Mouse (Mus musculus) frontal cortex, adult (tissue): Measurements from ENCODE around the gene Gm10160.

ENCODE experiments used
- ATAC-seq: cut with Nextera tagmentation; 2 replicates; pipeline ENCODE4 v1.9.2; 2017; ENCODE audit warnings: mild to moderate bottlenecking, moderate library complexity, mixed read lengths; ENCODE audit not compliant: low TSS enrichment

Gm10160 gene

GRCm38 (mm10) chr7:81855694-81856093, at the start of gene Gm10160:
Gene Gm10160 (minus strand): TSS chr7:81855794.
- no peak for ATAC-seq

- ATAC-seq, result peak; percentile 77; the same call in 1 of the 2 replicates
Measured at GRCm38 (mm10) chr7:81904926-81905325, 49.3 kb upstream of the Gm10160 start.

- no peak for ATAC-seq
Measured at GRCm38 (mm10) chr7:81904094-81904493, 48.5 kb upstream of the Gm10160 start.

GRCm38 (mm10) chr7:81899361-81899760, 43.8 kb upstream of the Gm10160 start:
- no peak for ATAC-seq

DNA sequence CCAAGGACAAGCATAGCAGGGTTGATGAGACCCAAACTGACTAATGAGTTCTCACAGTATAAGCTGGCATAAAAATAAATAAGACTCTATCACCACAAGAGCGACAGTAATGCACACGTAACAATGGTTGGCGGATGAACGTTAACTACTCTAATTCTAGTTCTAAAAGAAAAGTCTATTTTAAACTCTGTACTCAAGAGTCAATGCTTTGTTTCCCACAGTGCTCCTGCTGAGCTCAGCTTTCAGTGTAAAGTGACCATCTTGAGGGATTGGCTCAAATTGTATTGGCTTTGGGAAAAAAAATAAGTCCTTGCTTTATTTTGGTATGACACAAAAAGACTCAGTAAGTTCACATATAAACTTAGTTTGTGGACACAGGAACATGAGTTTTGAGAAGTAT, 29.5 kb upstream of the Gm10160 start:
- no peak for ATAC-seq

DNA sequence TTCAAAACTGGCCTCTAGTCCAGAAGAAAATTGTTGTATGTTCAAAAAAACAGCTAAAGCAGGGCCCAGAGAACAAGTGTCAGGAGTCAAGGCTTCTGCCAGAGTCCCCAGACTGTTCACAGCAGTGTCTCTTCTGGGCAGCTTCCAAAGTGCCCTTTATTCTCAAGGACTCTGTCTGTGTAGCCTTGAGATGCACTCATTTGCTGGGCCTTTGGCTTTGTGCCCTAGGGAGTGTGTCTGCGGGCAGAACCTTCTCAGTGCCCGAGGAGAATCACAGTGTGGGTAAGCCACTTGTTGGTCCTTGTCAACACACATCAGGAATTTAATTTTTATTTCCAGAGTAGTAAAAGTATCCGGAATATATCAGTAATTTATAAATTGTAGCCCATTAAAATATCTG, 26.0 kb upstream of the Gm10160 start:
- ATAC-seq, result no peak

DNA sequence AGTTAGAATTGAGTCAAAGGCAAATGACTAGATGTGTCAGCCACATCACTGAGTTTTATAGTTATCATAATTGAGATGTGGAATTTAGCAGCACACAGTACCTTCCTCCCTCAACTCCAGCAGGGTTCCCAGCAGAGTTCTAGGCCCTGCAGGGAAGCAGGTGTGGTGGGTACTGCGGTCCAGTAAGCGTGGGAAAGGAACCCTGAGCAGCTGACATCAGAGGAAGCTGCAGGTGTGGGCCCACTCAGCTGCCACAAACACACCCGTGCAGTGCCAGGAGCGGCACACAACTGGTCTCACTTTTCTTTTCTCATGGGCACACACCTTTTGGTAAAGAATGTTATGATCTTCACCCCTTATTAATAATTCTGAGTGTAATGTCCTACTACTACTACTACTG, 25.2 kb upstream of the Gm10160 start:
- ATAC-seq, result no peak

DNA sequence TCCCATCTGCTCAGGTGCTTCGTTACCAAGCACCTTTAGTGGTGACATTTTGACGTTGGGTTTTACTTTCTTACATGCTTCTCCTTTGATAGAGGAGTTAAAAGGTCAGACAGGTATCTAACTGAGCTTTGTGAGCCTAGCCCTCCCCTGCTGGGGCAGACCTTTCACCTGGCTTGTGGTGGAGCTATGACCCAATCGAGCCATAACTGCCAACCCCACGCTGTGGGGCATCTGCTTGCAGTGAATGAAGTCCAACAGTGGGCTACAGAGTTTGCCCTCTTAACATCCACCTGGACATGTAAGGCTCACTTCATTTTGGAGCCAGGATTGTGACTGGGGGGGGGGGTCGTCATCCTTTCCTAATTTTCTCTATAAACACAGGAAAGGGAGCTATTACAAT, 24.7 kb upstream of the Gm10160 start:
- no peak for ATAC-seq

- ATAC-seq, result peak; percentile 72
Measured at GRCm38 (mm10) chr7:81875372-81875771, 19.8 kb upstream of the Gm10160 start.

DNA sequence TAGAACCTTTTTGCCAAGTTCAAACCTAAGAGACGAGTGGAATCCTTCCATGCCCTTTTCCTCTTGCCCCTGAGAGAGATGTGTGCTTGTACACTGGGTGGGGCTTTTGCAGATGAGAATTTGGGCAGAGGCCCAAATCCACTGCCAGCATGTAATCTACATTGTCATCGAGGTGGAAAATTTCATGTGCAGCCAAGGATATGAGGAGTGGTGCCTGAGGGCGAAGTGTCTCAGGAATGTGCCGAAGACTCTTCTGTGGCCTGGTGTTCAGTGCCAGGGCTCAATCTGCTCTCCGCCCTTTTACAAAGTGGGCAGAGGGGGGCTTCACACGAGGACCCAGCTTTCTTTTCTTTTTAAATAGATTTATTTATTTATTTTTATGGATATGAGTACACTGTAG, 19.0 kb upstream of the Gm10160 start:
- ATAC-seq, result no peak

DNA sequence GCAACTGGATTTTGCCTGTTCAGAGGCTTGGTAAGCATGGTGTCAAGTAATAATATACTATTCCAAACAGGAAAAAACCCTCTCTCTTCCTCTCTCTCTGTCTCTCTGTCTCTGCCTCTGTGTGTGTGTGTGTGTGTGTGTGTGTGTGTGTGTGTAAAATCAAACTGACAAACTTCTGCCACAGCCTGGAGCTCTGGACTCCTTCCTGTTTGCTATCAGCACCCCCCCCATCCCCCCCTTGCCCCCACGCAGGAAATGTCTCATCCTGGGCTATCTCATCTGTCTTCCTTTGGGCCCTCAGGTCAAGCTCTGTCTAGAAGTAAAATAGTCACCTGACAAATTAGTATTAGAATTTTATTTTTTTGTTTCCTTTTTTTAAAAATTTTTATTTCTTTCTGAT, 18.2 kb upstream of the Gm10160 start:
- no peak for ATAC-seq

- no peak for ATAC-seq
Measured at GRCm38 (mm10) chr7:81872493-81873013, 17.0 kb upstream of the Gm10160 start.

DNA sequence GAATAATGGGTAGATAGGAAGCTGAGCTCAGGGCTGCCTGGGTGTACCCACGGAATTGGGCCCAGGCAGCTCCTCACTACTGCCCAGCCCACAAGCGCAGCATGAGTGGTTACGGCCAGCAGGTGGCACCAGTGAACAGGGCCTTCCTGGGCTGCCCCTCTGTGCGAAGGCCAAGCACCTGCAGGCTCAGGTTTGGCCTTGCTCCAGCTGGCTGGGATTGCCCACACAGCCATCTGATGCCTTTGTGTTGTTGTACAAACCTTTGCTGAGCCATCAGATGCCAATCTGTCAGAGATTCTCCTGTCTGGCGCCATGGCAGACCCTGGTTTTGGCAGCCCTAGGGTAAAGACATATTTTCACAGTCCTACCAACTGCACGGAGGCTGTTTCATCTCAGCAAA, 12.6 kb upstream of the Gm10160 start:
- ATAC-seq, result peak; percentile 72; the same call in 1 of the 2 replicates

- no peak for ATAC-seq
Measured at GRCm38 (mm10) chr7:81867231-81867930, 11.8 kb upstream of the Gm10160 start.

DNA sequence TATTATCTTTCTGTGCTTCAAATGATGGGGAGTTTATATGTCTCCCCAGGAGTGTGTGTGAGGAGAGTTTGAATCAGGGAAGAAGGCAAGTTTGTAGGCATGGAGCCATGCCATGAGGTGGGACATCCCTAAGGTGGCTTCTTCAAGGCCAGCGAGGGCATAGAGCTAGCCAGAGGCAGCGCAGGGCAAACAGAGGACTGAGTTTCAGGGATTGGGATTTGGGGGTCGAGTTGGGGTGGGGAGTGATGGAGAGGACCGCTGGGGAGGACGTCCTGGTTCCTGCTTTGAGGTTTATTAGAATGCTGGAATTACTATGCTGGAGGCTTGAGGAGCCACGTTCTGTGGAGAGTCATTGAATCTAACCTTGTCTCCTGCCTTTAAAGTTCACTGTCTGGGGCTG, 10.3 kb upstream of the Gm10160 start:
- ATAC-seq, result no peak

DNA sequence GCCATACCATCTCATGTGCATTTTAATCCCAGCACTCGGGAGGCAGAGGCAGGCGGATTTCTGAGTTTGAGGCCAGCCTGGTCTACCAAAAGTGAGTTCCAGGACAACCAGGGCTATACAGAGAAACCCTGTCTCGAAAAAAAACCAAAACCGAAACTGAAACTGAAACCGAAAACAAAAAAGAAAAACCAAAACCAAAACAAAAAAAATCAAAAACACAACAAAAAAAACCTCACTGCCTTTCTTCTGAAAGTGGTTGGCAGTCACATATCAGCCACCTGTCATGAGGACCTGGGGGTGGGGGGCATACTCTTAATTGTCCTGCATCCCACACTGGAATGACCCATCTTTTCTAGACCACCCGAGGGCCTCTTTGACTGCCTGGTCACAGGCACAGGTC, 9.0 kb upstream of the Gm10160 start:
- no peak for ATAC-seq

DNA sequence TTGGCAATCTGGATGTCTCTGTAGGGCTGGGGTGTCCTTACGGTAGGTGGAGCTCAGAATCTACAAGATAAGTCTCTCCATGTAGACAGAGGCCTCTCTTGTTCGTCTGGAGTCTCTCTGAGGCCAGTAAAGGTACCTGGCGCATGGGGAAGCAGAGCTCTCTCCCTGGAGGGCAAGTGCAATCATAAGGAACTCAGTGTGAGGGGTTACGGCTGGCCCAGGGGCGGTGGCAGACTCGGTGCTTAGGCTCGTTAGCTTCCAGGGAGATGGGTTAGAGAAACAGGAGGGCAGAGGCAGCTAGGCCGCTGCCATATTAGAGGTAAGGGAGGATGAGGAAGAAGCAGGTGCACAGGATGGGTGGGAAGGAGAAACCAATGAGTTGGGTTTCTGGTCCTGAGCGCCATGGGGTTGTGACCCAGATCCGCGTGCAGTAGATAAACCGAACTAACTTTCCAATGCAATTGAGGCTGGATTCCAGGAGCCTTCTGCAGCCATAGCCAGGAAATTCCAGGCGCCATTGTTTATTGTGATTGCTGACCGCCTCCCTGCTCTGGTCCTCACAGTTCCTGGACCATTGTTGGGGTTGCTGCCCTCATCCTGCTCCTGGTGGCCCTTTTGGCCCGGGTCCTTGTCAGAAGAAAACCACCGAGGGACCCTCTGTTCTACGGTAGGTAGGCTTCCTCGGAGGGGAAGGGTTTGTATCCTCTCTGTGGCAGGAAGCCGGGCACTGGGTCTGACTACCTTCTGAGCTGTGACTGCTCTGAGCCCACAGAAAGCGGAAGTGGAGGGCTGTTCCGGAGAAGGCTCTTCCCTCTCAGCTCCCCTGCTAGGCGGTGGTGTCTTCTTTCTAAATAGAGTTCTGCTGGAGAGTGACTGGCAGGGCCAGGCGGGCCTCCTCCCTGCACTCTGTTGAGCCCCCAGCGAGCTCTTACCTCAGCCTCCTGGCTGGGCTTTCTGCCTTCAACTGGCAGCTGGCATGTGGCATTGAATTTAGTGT, 7.3 kb upstream of the Gm10160 start:
- ATAC-seq, result no peak

DNA sequence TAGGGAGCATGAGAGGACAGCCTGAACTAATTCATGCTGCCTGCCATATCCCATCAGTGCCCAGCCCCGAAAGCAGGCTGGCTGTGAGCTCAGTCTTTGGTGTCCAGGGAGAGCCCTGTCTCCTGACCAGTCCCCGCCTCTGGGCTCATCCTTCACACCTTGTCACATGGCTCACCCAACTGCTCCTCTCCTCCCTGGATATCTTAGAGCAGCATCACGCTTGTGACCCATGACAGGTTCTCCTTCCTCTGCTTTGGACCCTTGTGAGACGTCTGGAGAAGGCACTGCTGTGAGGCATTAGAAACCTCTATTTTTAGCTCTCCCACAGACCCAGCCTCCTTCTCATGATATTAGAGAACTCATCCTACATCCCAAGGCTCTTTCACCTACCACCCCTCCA, 6.3 kb upstream of the Gm10160 start:
- no peak for ATAC-seq

DNA sequence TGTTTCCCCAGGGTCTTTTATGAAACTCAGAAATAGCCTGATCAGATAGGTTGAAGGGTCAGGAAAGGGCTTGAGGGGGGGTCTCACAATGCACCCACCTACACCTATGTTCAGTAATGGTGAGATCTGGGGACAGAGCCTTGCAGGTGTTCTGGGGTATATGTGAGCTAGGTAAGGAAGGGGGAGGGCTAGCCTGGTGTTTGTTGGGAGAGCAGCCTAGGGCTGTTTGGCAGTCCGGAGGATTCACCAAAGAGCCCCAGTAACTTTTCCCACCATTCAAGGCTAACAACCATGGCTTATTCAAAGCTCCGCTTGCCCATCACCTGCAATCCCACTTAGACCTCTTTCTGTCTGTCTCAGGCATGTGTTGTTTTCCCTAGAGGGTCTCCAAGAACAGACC, 5.9 kb upstream of the Gm10160 start:
- no peak for ATAC-seq

DNA sequence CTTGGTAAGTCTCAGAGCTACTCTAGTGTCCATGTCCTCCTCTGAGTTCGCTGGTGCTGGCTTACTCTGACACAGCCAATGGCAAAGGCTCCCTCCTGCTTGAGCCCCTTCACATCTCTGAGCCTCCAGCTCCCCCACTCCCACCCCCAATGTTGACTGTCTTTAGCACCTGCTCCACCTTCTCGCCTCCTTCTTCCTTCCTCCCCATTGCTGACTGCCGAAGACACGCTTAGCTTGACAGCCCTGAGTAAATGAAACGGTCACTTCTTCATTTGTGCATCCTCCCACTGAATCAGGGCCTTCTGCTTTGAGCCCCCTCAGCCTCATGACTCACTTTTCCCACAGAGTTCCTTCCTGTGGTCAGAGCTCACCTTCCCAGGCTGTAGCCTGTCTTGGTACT, 5.4 kb upstream of the Gm10160 start:
- no peak for ATAC-seq

- peak; percentile 27 for ATAC-seq
Measured at GRCm38 (mm10) chr7:81860071-81860470, 4.5 kb upstream of the Gm10160 start.

- peak; percentile 48 for ATAC-seq
Measured at GRCm38 (mm10) chr7:81858968-81859721, 3.6 kb upstream of the Gm10160 start, which contains the start of gene Tm6sf1. Gene Tm6sf1 (plus strand): TSS chr7:81859001.
